Mouse (Mus musculus): ENCODE results near the gene Dtd2. TPM values are rescaled to one million over a fixed set of nuclear protein-coding genes. Genes with fewer than 3 reads are reported as not detected.
A peak's percentile ranks its signal among the peaks of the same experiment; 100 is the strongest.

The Dtd2 gene
- polyA plus RNA-seq, 1 experiment from 2014 or later: 15.5 TPM

DNA sequence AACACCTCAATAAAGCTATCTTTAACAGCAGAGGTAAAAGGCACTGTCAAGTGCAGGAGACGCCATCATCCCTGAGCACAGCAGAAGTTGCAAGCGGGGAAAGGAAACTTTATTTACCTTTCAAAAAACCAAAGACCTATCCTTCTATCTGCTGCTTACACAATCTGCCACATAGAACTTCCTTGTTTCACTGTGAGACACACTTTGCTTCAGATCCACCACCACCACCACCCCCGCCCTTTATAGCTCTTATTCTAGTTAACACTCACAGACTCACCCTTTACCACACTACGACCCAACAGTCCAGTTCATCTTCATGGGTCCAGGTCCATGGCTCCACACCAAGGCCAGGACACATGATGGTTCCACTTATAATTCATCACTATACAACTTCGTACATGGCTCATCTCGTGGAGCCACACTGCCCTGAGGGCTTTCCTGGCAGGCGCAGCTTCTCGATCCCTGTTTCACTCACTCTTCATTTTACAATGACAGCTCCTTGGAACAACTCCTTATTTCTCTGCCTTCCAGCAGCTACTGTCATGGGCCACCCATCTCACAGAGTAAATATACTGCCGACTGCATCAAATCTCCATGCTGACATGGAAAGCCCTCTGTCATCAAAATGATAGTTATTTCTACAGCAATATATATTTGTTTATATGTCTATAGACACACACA, 38.2 kb downstream of the Dtd2 start:
- DNase-seq (ENCODE audit: low read depth, low spot score) (no peak), ATAC-seq (no peak)
- in situ Hi-C loops (cut with MboI; ENCODE audit: low pct_unique_long_range_greater_than_20kb): no loop called here
- CTCF ChIA-PET: interaction anchor here (1.6 kb wide), 1 partner anchor 34 kb away, joined by 3 read pairs; no protein-coding TSS in a partner anchor
- TF ChIP-seq CTCF (IDR thresholded peaks at IDR 0.05): no peak
- no peaks in the 10 kb centered on the region for H3K27me3 ChIP-seq
- POLR2A ChIA-PET: no interaction called here

DNA sequence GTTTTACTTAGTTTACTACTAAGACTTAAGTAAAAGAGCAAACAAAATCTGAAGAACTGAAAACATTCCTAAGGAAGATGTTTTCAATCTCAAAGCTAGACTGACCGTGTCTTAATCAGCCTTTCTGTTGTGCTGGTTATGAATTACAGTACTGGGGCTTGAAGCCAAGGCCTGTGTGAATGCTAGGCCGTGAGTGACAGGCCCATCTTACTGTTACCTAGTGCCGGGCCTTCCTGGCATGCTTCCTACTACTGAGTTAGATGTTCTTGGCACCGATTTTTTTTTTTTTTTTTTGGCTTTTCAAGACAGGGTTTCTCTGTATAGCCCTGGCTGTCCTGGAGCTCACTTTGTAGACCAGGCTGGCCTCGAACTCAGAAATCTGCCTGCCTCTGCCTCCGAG, 48.7 kb downstream of the Dtd2 start:
- in situ Hi-C loops (cut with MboI; ENCODE audit: low pct_unique_long_range_greater_than_20kb): no loop called here
- DNase-seq (ENCODE audit: low read depth, low spot score) (no peak), ATAC-seq (no peak)
- TF ChIP-seq CTCF (IDR thresholded peaks at IDR 0.05): no peak
- H3K27me3 ChIP-seq: no peaks in the 10 kb centered on the region
- CTCF ChIA-PET: no interaction called here
- POLR2A ChIA-PET: no interaction called here

DNA sequence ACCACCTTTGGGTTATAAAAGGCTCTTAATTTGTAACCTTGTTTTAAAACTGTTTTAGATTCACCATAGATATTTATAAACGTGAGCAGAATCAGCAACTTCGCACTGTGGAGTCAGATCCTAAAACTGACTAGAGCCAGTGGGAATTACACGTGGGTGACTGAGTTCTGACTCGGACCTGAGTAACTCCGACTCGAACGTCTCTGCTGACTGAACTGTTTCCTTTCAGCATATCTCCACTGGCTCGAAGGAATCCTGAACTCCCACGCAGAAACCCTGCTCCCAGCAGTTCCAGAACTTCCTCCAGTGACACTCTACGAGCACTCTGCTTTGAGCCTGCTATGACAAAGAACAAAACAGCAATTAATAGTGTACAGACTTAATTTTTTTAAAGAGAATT, 54.0 kb downstream of the Dtd2 start:
- in situ Hi-C loops (cut with MboI; ENCODE audit: low pct_unique_long_range_greater_than_20kb): no loop called here
- ChIA-PET POLR2A (no interaction called here), CTCF (no interaction called here)
- H3K27me3 ChIP-seq: no peaks in the 10 kb centered on the region
- TF ChIP-seq CTCF (IDR thresholded peaks at IDR 0.05): no peak
- no peak for DNase-seq (ENCODE audit: low read depth, low spot score)
- ATAC-seq: no peak

DNA sequence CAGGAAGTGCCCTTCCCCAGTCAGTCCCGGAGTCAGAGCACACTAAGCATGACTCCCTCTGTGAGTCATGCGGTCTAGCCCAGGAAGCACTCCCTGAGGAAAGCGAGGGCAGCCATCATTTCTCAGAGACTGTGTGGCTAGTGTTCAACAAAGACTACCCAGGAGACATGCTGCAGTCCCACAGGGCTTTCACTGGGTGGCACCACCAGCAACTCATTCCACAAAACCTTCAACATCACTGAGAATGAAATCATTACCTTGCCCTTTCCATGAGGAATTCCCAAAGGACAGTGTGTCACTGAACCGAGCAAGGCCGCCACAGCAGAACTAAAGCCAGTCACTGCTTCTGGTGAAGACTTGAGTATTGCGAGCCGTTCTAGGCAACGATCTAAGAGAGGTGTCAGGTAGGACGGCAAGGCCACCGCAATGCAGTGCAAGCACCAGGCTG, 58.8 kb downstream of the Dtd2 start:
- in situ Hi-C loops (cut with MboI; ENCODE audit: low pct_unique_long_range_greater_than_20kb): loop anchor here (5.0 kb wide), 1 partner anchor 55 kb away; no protein-coding TSS in a partner anchor
- TF ChIP-seq CTCF (IDR thresholded peaks at IDR 0.05): peak; percentile 72
- peak; percentile 51 for DNase-seq (ENCODE audit: low read depth, low spot score)
- no peaks in the 10 kb centered on the region for H3K27me3 ChIP-seq
- ATAC-seq: peak; percentile 100
- ChIA-PET CTCF (interaction anchor here (0.9 to 1.0 kb wide), 2 partner anchors 46 to 54 kb away, joined by 3 to 4 read pairs; no protein-coding TSS in a partner anchor), POLR2A (no interaction called here)

DNA sequence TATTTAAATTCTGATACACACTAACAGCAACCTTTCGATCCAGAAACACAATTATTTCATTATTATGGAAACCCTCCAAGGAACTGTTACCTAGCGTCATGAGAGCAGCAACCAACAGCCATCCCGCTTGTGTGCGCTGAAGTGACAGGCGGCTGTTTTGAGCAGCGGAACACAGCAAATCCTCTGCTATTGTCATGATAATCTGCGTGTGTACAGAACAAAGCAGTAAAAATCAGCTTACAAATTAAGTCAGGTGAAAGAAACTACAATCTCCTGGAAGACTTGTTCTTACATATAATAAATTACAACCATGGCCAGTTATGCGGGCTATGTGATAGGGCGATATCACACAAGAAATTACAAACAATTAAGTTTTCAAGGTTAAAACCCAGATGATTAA, 61.0 kb downstream of the Dtd2 start:
- CTCF ChIA-PET: interaction anchor here (1.5 kb wide), 1 partner anchor 56 kb away, joined by 3 read pairs; no protein-coding TSS in a partner anchor
- no peak for TF ChIP-seq CTCF (IDR thresholded peaks at IDR 0.05)
- in situ Hi-C loops (cut with MboI; ENCODE audit: low pct_unique_long_range_greater_than_20kb): loop anchor here (5.0 kb wide), 1 partner anchor 57 kb away; no protein-coding TSS in a partner anchor
- POLR2A ChIA-PET: no interaction called here
- ATAC-seq (no peak), DNase-seq (ENCODE audit: low read depth, low spot score) (no peak)
- H3K27me3 ChIP-seq: no peaks in the 10 kb centered on the region

DNA sequence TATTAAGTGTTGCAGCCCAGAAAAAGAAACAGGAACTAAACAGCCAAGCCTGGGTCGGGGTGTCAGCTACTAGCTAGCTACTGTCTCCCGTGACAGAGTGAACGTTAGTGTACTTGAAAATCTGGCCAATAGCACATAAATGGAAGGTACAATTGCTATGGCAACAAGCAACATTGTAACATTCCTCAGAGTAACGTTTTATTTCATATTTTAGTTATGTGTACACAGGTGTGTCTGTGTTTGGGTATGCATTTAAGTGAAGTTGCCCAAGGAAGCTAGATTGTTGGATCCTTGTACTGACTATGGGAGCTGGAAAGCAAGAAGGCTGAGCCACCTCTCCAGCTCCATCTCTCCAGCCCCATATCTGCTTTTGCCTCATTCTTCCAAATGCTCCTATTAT, 66.5 kb downstream of the Dtd2 start:
- ChIA-PET POLR2A (no interaction called here), CTCF (no interaction called here)
- no peak for DNase-seq (ENCODE audit: low read depth, low spot score)
- in situ Hi-C loops (cut with MboI; ENCODE audit: low pct_unique_long_range_greater_than_20kb): no loop called here
- TF ChIP-seq CTCF (IDR thresholded peaks at IDR 0.05): no peak
- no peak for ATAC-seq
- no peaks in the 10 kb centered on the region for H3K27me3 ChIP-seq

Other genes starting within 250 kb of the Dtd2 start
- gene Hectd1, start 177.0 kb downstream of the Dtd2 start, polyA plus RNA-seq (2021): 57.6 TPM
- 16.9 TPM for gene Heatr5a, start 35.2 kb downstream of the Dtd2 start, polyA plus RNA-seq (2021)
- not detected for gene Gpr33, start 21.6 kb upstream of the Dtd2 start, polyA plus RNA-seq (2021)
- 6.3 TPM for gene Nubpl, start 91.2 kb upstream of the Dtd2 start, polyA plus RNA-seq (2021)

Measured in Patski (cell line).